Mouse (Mus musculus): Measurements from ENCODE around the gene Gpr26.

- TF ChIP-seq GATA1 (IDR thresholded peaks at IDR 0.05; ENCODE audit: borderline replicate concordance, low read length) (no peak), FLI1 (IDR thresholded peaks at IDR 0.05; ENCODE audit: low read length) (no peak)
These were observed 12.3 kb downstream of the Gpr26 start for GRCm38 (mm10) chr7:131978609-131979008.
